ENCODE assay signal across 10 mouse cellular contexts in genomic region chr15:82347303-82347676, GRCm38 (mm10). TPM values are rescaled to one million over a fixed set of nuclear protein-coding genes. Genes with fewer than 3 reads are reported as not detected.
DNase-seq lines count a peak whose midpoint lies in the region; ATAC-seq and TF ChIP-seq lines count a peak whose summit lies in the region.
"Had no signal": no experiment of that assay in that cellular context is flagged by ENCODE, and none has a peak within 500 bp of the region (broad histone marks: within the 10 kb centered on the region; RNA-seq: fewer than 3 reads in every experiment).

No protein-coding gene starts in this region.

- TF ChIP-seq RAD21 in CH12.LX (IDR thresholded peaks at IDR 0.05; ENCODE audit: low read depth, low read length), result no peak

- H3K4me3 ChIP-seq in heart, embryonic 11.5 days (ENCODE audit: low read depth, low read length), result peak overlapping the region; percentile 80
- peak overlapping the region; percentile 58 to 81 (median 71) for H3K4me3 ChIP-seq in CH12.LX (replicated peaks in 1 of 3; ENCODE audit: low read depth in 2 of 3, low read length in 2 of 3, poor library complexity in 1 of 3)
- peak overlapping the region; percentile 79 for H3K4me3 ChIP-seq in forebrain, embryonic 15.5 days
- H3K4me3 ChIP-seq in liver, embryonic 15.5 days (replicated peaks), result peak overlapping the region; percentile 82

- peaks cover 29% of the 10 kb centered on the region for H3K36me3 ChIP-seq in heart, embryonic 11.5 days (ENCODE audit: control insufficient read depth, insufficient read depth, low read length)
- peaks cover 29 to 42% of the 10 kb centered on the region in 2 experiments for H3K36me3 ChIP-seq in CH12.LX (replicated peaks in 1 of 2; ENCODE audit: control insufficient read depth in 1 of 2, insufficient read depth in 1 of 2, low read length in 1 of 2)
- peaks cover 33% of the 10 kb centered on the region for H3K36me3 ChIP-seq in forebrain, embryonic 15.5 days
- H3K36me3 ChIP-seq in liver, embryonic 15.5 days (replicated peaks), result peaks cover 65% of the 10 kb centered on the region

- H3K27ac ChIP-seq in heart, embryonic 11.5 days (ENCODE audit: low read depth, low read length), result no peak overlapping the region
- peak overlapping the region; percentile 19 for H3K27ac ChIP-seq in CH12.LX (ENCODE audit: insufficient read depth, low read depth)
- H3K27ac ChIP-seq in forebrain, embryonic 15.5 days (replicated peaks), result no peak overlapping the region
- H3K27ac ChIP-seq in liver, embryonic 15.5 days (replicated peaks), result peak overlapping the region; percentile 96

- TF ChIP-seq EP300 in CH12.LX (IDR thresholded peaks at IDR 0.05; ENCODE audit: low read length), result no peak

- intact Hi-C loops in heart, postnatal 14 days (cut with DNase I), result no loop called here

- peaks cover 11% of the 10 kb centered on the region for H3K4me1 ChIP-seq in heart, embryonic 11.5 days (ENCODE audit: control insufficient read depth, insufficient read depth, low read length)
- peaks cover 14 to 34% of the 10 kb centered on the region in 2 experiments for H3K4me1 ChIP-seq in CH12.LX (ENCODE audit: control insufficient read depth in 1 of 2, insufficient read depth in 2 of 2)
- peaks cover 25% of the 10 kb centered on the region for H3K4me1 ChIP-seq in forebrain, embryonic 15.5 days
- peaks cover 92% of the 10 kb centered on the region for H3K4me1 ChIP-seq in liver, embryonic 15.5 days (replicated peaks)

- ATAC-seq in heart, embryonic 11.5 days (replicated peaks; ENCODE audit: insufficient number of reproducible peaks, low FRiP score, low TSS enrichment), result no peak
- no peak for ATAC-seq in forebrain, embryonic 15.5 days (replicated peaks)
- ATAC-seq in liver, embryonic 15.5 days (ENCODE audit: insufficient read depth), result no peak

- dilution Hi-C loops in CH12.LX (cut with MboI; ENCODE audit: extremely low pct_ligation_motif_present, extremely low pct_unique_long_range_greater_than_20kb, low sequenced_read_pairs), result no loop called here

- peak overlapping the region; percentile 85 for H3K4me2 ChIP-seq in heart, embryonic 11.5 days
- peak overlapping the region; percentile 96 for H3K4me2 ChIP-seq in CH12.LX (ENCODE audit: insufficient read depth, low read depth, poor library complexity, severe bottlenecking)
- peak overlapping the region; percentile 58 for H3K4me2 ChIP-seq in forebrain, embryonic 15.5 days (replicated peaks)
- H3K4me2 ChIP-seq in liver, embryonic 15.5 days, result peak overlapping the region; percentile 84

- no peak for DNase-seq in heart, postnatal 14 days
- DNase-seq in CH12.LX (ENCODE audit: extremely low read depth), result no peak
- no peak for DNase-seq in adrenal gland, postnatal 25 days
- no peak for DNase-seq in kidney, postnatal 36 days
- DNase-seq in cerebellum, adult 8-10 months, result no peak
- DNase-seq: B cell, adult 2 months; spleen, adult 18-20 months had no signal

- WGBS in heart, embryonic 11.5 days (ENCODE audit: insufficient replicate concordance), result 80% methylated on average over 4 of the region's 4 CpGs
- 84% methylated on average over 4 of the region's 4 CpGs for WGBS in forebrain, embryonic 15.5 days
- WGBS in liver, embryonic 15.5 days (ENCODE audit: insufficient replicate concordance), result 60% methylated on average over 4 of the region's 4 CpGs

- H3K79me2 ChIP-seq in CH12.LX (replicated peaks; ENCODE audit: control insufficient read depth, extremely low read depth, insufficient read depth, poor library complexity, severe bottlenecking), result peaks cover 19% of the 10 kb centered on the region

- no peak for TF ChIP-seq CTCF in CH12.LX (conservative IDR thresholded peaks at IDR 0.05 in 1 of 2, IDR thresholded peaks at IDR 0.05 in 1 of 2; ENCODE audit: low read depth in 2 of 2, low read length in 2 of 2)

- peak overlapping the region; percentile 49; the same call in 1 of the 2 replicates for H3K9ac ChIP-seq in heart, embryonic 11.5 days (ENCODE audit: low read depth, low read length)
- H3K9ac ChIP-seq in CH12.LX (ENCODE audit: insufficient read depth, low read depth), result peak overlapping the region; percentile 85
- H3K9ac ChIP-seq in forebrain, embryonic 15.5 days (replicated peaks), result peak overlapping the region; percentile 54
- H3K9ac ChIP-seq in liver, embryonic 15.5 days, result peak overlapping the region; percentile 77

- in situ Hi-C loops in CH12.LX (cut with MboI; ENCODE audit: low pct_ligation_motif_present, low pct_unique_long_range_greater_than_20kb, low sequenced_read_pairs), result no loop called here

- TF ChIP-seq POLR2A in CH12.LX (IDR thresholded peaks at IDR 0.05; ENCODE audit: low read depth, low read length), result no peak

- H3K9me3 ChIP-seq in heart, embryonic 11.5 days (replicated peaks; ENCODE audit: control insufficient read depth, low read length), result no peaks in the 10 kb centered on the region
- no peaks in the 10 kb centered on the region for H3K9me3 ChIP-seq in CH12.LX (replicated peaks; ENCODE audit: low read length)
- H3K9me3 ChIP-seq in forebrain, embryonic 15.5 days, result no peaks in the 10 kb centered on the region
- H3K9me3 ChIP-seq in liver, embryonic 15.5 days (replicated peaks), result no peaks in the 10 kb centered on the region

- no peaks in the 10 kb centered on the region for H3K27me3 ChIP-seq in heart, embryonic 11.5 days (ENCODE audit: control insufficient read depth, insufficient read depth, low read length)
- peaks cover 8% of the 10 kb centered on the region for H3K27me3 ChIP-seq in CH12.LX (replicated peaks)
- no peaks in the 10 kb centered on the region for H3K27me3 ChIP-seq in forebrain, embryonic 15.5 days
- H3K27me3 ChIP-seq in liver, embryonic 15.5 days, result no peaks in the 10 kb centered on the region

TF ChIP-seq in CH12.LX, 34 proteins besides CTCF, POLR2A, EP300 and RAD21 (continues in another document):
- TF ChIP-seq CHD1 (IDR thresholded peaks at IDR 0.05; ENCODE audit: low read depth, low read length) (no peak), MAFK (IDR thresholded peaks at IDR 0.05; ENCODE audit: insufficient replicate concordance, low read length) (no peak), HCFC1 (IDR thresholded peaks at IDR 0.05; ENCODE audit: low read depth, low read length) (no peak), MAX (IDR thresholded peaks at IDR 0.05; ENCODE audit: low read length) (peak; percentile 45; the same call in 1 of the 2 replicates), ZKSCAN1 (IDR thresholded peaks at IDR 0.05; ENCODE audit: borderline replicate concordance, low read depth, low read length) (no peak), USF2 (conservative IDR thresholded peaks at IDR 0.05; ENCODE audit: low read depth, low read length) (no peak), MYC (IDR thresholded peaks at IDR 0.05; ENCODE audit: low read depth, low read length) (peak; percentile 74), BHLHE40 (IDR thresholded peaks at IDR 0.05; ENCODE audit: low read depth, low read length) (no peak)

RNA-seq across cellular contexts. Expression of gene Ndufa6, which starts 6.8 kb away (rescaled TPM):
- 462 and 487 TPM in 2 replicates for polyA plus RNA-seq in heart, embryonic 11.5 days (2014; fragmentation: Nextera tagmentation; extraction: Ambion mirVana)
- total RNA-seq in heart, postnatal 14 days (2021), result 100 to 1,000 TPM; 577 to 610 TPM
- 170 and 222 TPM in 2 replicates for total RNA-seq in CH12.LX (2012; rRNA removed)
- total RNA-seq in CH12.LX (2014; rRNA removed), result 262 and 279 TPM in 2 replicates
- polyA plus RNA-seq in CH12.LX (2012; ENCODE audit: insufficient read length, low read depth), result 87.3 and 109 TPM in 2 replicates
- polyA plus RNA-seq in forebrain, embryonic 15.5 days (2015; fragmentation: Nextera tagmentation; extraction: Ambion mirVana), result 322 and 334 TPM in 2 replicates
- 272 and 310 TPM in 2 replicates for polyA plus RNA-seq in liver, embryonic 15.5 days (2015; fragmentation: Nextera tagmentation; extraction: Ambion mirVana)
- total RNA-seq in adrenal gland, postnatal 25 days (2021), result 531 and 557 TPM in 2 replicates

RNA-seq across cellular contexts. Expression of gene Smdt1, which starts 8.5 kb away (rescaled TPM):
- polyA plus RNA-seq in heart, embryonic 11.5 days (2014; fragmentation: Nextera tagmentation; extraction: Ambion mirVana), result 320 and 330 TPM in 2 replicates
- total RNA-seq in heart, postnatal 14 days (2021), result 100 to 1,000 TPM; 197 to 205 TPM
- 171 TPM in 2 replicates for total RNA-seq in CH12.LX (2012; rRNA removed)
- total RNA-seq in CH12.LX (2014; rRNA removed), result 112 and 114 TPM in 2 replicates
- polyA plus RNA-seq in CH12.LX (2012; ENCODE audit: insufficient read length, low read depth), result 122 and 138 TPM in 2 replicates
- polyA plus RNA-seq in forebrain, embryonic 15.5 days (2015; fragmentation: Nextera tagmentation; extraction: Ambion mirVana), result 292 and 313 TPM in 2 replicates
- 176 TPM in 2 replicates for polyA plus RNA-seq in liver, embryonic 15.5 days (2015; fragmentation: Nextera tagmentation; extraction: Ambion mirVana)
- total RNA-seq in adrenal gland, postnatal 25 days (2021), result 176 and 192 TPM in 2 replicates

RNA-seq across cellular contexts. Expression of gene Pheta2, which starts 8.5 kb away (rescaled TPM):
- polyA plus RNA-seq in heart, embryonic 11.5 days (2014; fragmentation: Nextera tagmentation; extraction: Ambion mirVana), result 10.0 and 11.3 TPM in 2 replicates
- 1 to 10 TPM; 2.0 to 2.3 TPM for total RNA-seq in heart, postnatal 14 days (2021)
- 0.08 TPM in 1 of 2 replicates, not detected in the other for total RNA-seq in CH12.LX (2012; rRNA removed)
- not detected in 2 replicates for total RNA-seq in CH12.LX (2014; rRNA removed)
- not detected in 2 replicates for polyA plus RNA-seq in CH12.LX (2012; ENCODE audit: insufficient read length, low read depth)
- 1.4 and 1.5 TPM in 2 replicates for polyA plus RNA-seq in forebrain, embryonic 15.5 days (2015; fragmentation: Nextera tagmentation; extraction: Ambion mirVana)
- 43.9 and 47.9 TPM in 2 replicates for polyA plus RNA-seq in liver, embryonic 15.5 days (2015; fragmentation: Nextera tagmentation; extraction: Ambion mirVana)
- total RNA-seq in adrenal gland, postnatal 25 days (2021), result 0.49 and 1.0 TPM in 2 replicates

RNA-seq across cellular contexts. Expression of gene Naga, which starts 8.6 kb away (rescaled TPM):
- polyA plus RNA-seq in heart, embryonic 11.5 days (2014; fragmentation: Nextera tagmentation; extraction: Ambion mirVana), result 33.4 and 38.7 TPM in 2 replicates
- 10 to 100 TPM; 28.9 to 33.4 TPM for total RNA-seq in heart, postnatal 14 days (2021)
- total RNA-seq in CH12.LX (2012; rRNA removed) (21.1 and 28.2 TPM in 2 replicates), CH12.LX (2014; rRNA removed) (17.7 and 19.9 TPM in 2 replicates)
- 18.7 and 21.9 TPM in 2 replicates for polyA plus RNA-seq in CH12.LX (2012; ENCODE audit: insufficient read length, low read depth)
- 23.2 and 23.9 TPM in 2 replicates for polyA plus RNA-seq in forebrain, embryonic 15.5 days (2015; fragmentation: Nextera tagmentation; extraction: Ambion mirVana)
- polyA plus RNA-seq in liver, embryonic 15.5 days (2015; fragmentation: Nextera tagmentation; extraction: Ambion mirVana), result 43.4 and 48.6 TPM in 2 replicates
- total RNA-seq in adrenal gland, postnatal 25 days (2021), result 71.5 and 75.4 TPM in 2 replicates

RNA-seq across cellular contexts. Expression of gene Cyp2d22, which starts 32.8 kb away (rescaled TPM):
- 4.1 and 4.4 TPM in 2 replicates for polyA plus RNA-seq in heart, embryonic 11.5 days (2014; fragmentation: Nextera tagmentation; extraction: Ambion mirVana)
- total RNA-seq in heart, postnatal 14 days (2021), result 10 to 100 TPM; 21.9 to 25.7 TPM
- total RNA-seq in CH12.LX (2012; rRNA removed) (0.21 and 0.42 TPM in 2 replicates), CH12.LX (2014; rRNA removed) (0.24 TPM in 1 of 2 replicates, not detected in the other)
- polyA plus RNA-seq in CH12.LX (2012; ENCODE audit: insufficient read length, low read depth), result 0.08 TPM in 1 of 2 replicates, not detected in the other
- 1.9 and 2.7 TPM in 2 replicates for polyA plus RNA-seq in forebrain, embryonic 15.5 days (2015; fragmentation: Nextera tagmentation; extraction: Ambion mirVana)
- 17.7 and 19.1 TPM in 2 replicates for polyA plus RNA-seq in liver, embryonic 15.5 days (2015; fragmentation: Nextera tagmentation; extraction: Ambion mirVana)
- 40.4 and 48.4 TPM in 2 replicates for total RNA-seq in adrenal gland, postnatal 25 days (2021)

Comparison
In these comparisons a context has a peak if more than half of its experiments do, and no peak if none do; other contexts are left out.
1. H3K27ac ChIP-seq: peak in CH12.LX (single experiment) and liver, embryonic 15.5 days (single experiment); none in heart, embryonic 11.5 days (single experiment) and forebrain, embryonic 15.5 days (single experiment).
2. Peak in every context shown above with its lines, with median percentiles within 50 percentile points of each other: H3K4me2 ChIP-seq, H3K4me3 ChIP-seq and H3K9ac ChIP-seq.